Mouse (Mus musculus) limb, embryonic 10.5 days (tissue): ENCODE measurements around the gene Pigu. TPM values are rescaled to one million over a fixed set of nuclear protein-coding genes. Genes with fewer than 3 reads are reported as not detected.
A peak's percentile ranks its signal among the peaks of the same experiment; 100 is the strongest.

Experiments
- DNase-seq: peaks from one replicate; pipeline ENCODE4 v3.0.0-alpha.2; 2017; ENCODE audit warnings: low spot score
- H3K27ac ChIP-seq: fragments of 300-500 bp; sonication (generic); 2 replicates; pipeline ENCODE4 v1.5.1; 2016; ENCODE audit warnings: mild to moderate bottlenecking
- H3K27me3 ChIP-seq: fragments of 300-500 bp; sonication (generic); 2 replicates; pipeline ENCODE4 v1.6.1; 2016; ENCODE audit warnings: low read depth, mild to moderate bottlenecking; ENCODE audit not compliant: poor library complexity, severe bottlenecking
- H3K36me3 ChIP-seq: fragments of 300-500 bp; sonication (generic); 2 replicates; pipeline ENCODE4 v1.6.1; 2016; ENCODE audit warnings: mild to moderate bottlenecking, moderate library complexity
- H3K4me1 ChIP-seq: fragments of 300-500 bp; sonication (generic); 2 replicates; pipeline ENCODE4 v1.6.1; 2016
- H3K4me3 ChIP-seq: fragments of 300-500 bp; sonication (generic); 2 replicates; pipeline ENCODE4 v1.5.1; 2016; ENCODE audit warnings: mild to moderate bottlenecking, moderate library complexity
- H3K9me3 ChIP-seq: fragments of 300-500 bp; sonication (generic); replicated peaks from 2 replicates; pipeline ENCODE4 v1.6.1; 2016; ENCODE audit warnings: mild to moderate bottlenecking
- WGBS: fragments of 180-500 bp; shearing (Covaris S2); methylation state at CpG from one replicate; pipeline ENCODE4 v1.1.7; 2016; 5-methylcytosine and 5-hydroxymethylcytosine counted together
- microRNA counts: library from miRNA; unstranded; fragments of <30 nt; microRNA quantifications from one replicate; lab custom pipeline; 2017
- microRNA-seq: library from miRNA; unstranded; fragments of <30 nt; microRNA quantifications from one replicate; pipeline ENCODE4, GENCODE M21; 2017
- polyA plus RNA-seq: library from polyadenylated mRNA; unstranded; fragments of >200 nt; fragmentation: Nextera tagmentation; extraction: Ambion mirVana; gene quantifications from 2 replicates; pipeline ENCODE4 v1.2.1, GENCODE M21; 2016

Gene Pigu
- polyA plus RNA-seq, 1 experiment from 2014 or later: 51.7 TPM

- Histone ChIP-seq H3K9me3 (no peaks in the 10 kb centered on the region), H3K27ac (no peak overlapping the region), H3K27me3 (no peaks in the 10 kb centered on the region), H3K4me3 (no peak overlapping the region), H3K36me3 (peaks cover 51% of the 10 kb centered on the region), H3K4me1 (peaks cover 13% of the 10 kb centered on the region)
- DNase-seq: no peak
- 81% methylated on average over 4 of the region's 4 CpGs for WGBS
Measured at GRCm38 (mm10) chr2:155240915-155241314, 116.3 kb downstream of the Pigu start.

- peak overlapping the region; percentile 94 for H3K4me3 ChIP-seq
- peaks cover 15% of the 10 kb centered on the region for H3K36me3 ChIP-seq
- no peaks in the 10 kb centered on the region for H3K27me3 ChIP-seq
- peak overlapping the region; percentile 98 for H3K27ac ChIP-seq
- peaks cover 15% of the 10 kb centered on the region for H3K4me1 ChIP-seq
- WGBS: 30% methylated on average over 4 of the region's 4 CpGs
- peak; percentile 35 for DNase-seq
- H3K9me3 ChIP-seq: no peaks in the 10 kb centered on the region
Measured at GRCm38 (mm10) chr2:155237276-155237675, 120.0 kb downstream of the Pigu start.

GRCm38 (mm10) chr2:155236362-155236992 is 120.8 kb downstream of the Pigu start, which contains the start of gene Dynlrb1:
TSS of gene Dynlrb1 (plus strand) at chr2:155236533.
- Histone ChIP-seq H3K36me3 (peaks cover 8% of the 10 kb centered on the region), H3K4me1 (peaks cover 15% of the 10 kb centered on the region)
- WGBS: under 1% methylated on average over 50 of the region's 50 CpGs

GRCm38 (mm10) chr2:155235746-155236361 is 121.4 kb downstream of the Pigu start:
- H3K4me1 ChIP-seq: peaks cover 15% of the 10 kb centered on the region
- peaks cover 2% of the 10 kb centered on the region for H3K36me3 ChIP-seq
- peak overlapping the region; percentile 98 for H3K27ac ChIP-seq
- no peaks in the 10 kb centered on the region for H3K9me3 ChIP-seq
- H3K27me3 ChIP-seq: no peaks in the 10 kb centered on the region
- WGBS: 7% methylated on average over 13 of the region's 13 CpGs
- DNase-seq: peak; percentile 33
- peak overlapping the region; percentile 94 for H3K4me3 ChIP-seq

More at GRCm38 (mm10) chr2:155236362-155236992, 120.8 kb downstream of the Pigu start, which contains the start of gene Dynlrb1:
- Histone ChIP-seq H3K9me3 (no peaks in the 10 kb centered on the region), H3K27ac (peak within 1 kb of the TSS; percentile 98), H3K4me3 (peak within 1 kb of the TSS; percentile 94), H3K27me3 (no peaks in the 10 kb centered on the region)
- DNase-seq: peak; percentile 97

MicroRNAs encoded within 50 kb of the gene (microRNA counts, 519-probe panel; counts per million panel counts)
- 684 counts per million, percentile 72 among the panel's probes with 10 or more counts for microRNA mmu-miR-695 (lab: Ali Mortazavi, UCI)

Small RNA genes within 50 kb of the gene (microRNA-seq; reads per million reads assigned to microRNA genes)
- not detected for gene Mir695

Other genes with a start within 250 kb of the Pigu start
- 58.4 and 64.8 TPM in 2 replicates for gene Itch, start 223.9 kb downstream of the Pigu start, polyA plus RNA-seq
- gene Dynlrb1, start 120.9 kb downstream of the Pigu start, polyA plus RNA-seq: 452 and 454 TPM in 2 replicates
- 83.8 and 102 TPM in 2 replicates for gene Map1lc3a, start 81.1 kb downstream of the Pigu start, polyA plus RNA-seq
- gene Trp53inp2, start 23.6 kb upstream of the Pigu start, polyA plus RNA-seq: 15.2 and 23.5 TPM in 2 replicates
- 19.6 and 21.1 TPM in 2 replicates for gene Ncoa6, start 116.5 kb upstream of the Pigu start, polyA plus RNA-seq
- 5.3 and 9.2 TPM in 2 replicates for gene Acss2, start 160.5 kb upstream of the Pigu start, polyA plus RNA-seq
- gene Ggt7, start 160.8 kb upstream of the Pigu start, polyA plus RNA-seq: 1.6 and 3.2 TPM in 2 replicates
- gene Gss, start 235.4 kb upstream of the Pigu start, polyA plus RNA-seq: 24.3 and 25.1 TPM in 2 replicates